Mouse (Mus musculus) liver, adult 2 months (tissue): ENCODE measurements around the gene Stat5b.

Source experiments
- CTCF ChIP-seq: fragments of 200-500 bp; IDR thresholded peaks from 2 replicates; pipeline ENCODE4 v1.5.1; 2011; ENCODE audit warnings: low read depth, low read length, control low read depth
- POLR2A ChIP-seq: fragments of 200-500 bp; IDR thresholded peaks from 2 replicates; pipeline ENCODE4 v1.6.1; 2011; ENCODE audit warnings: low read length, control low read depth; ENCODE audit not compliant: insufficient read depth; ENCODE audit errors: extremely low read depth

DNA sequence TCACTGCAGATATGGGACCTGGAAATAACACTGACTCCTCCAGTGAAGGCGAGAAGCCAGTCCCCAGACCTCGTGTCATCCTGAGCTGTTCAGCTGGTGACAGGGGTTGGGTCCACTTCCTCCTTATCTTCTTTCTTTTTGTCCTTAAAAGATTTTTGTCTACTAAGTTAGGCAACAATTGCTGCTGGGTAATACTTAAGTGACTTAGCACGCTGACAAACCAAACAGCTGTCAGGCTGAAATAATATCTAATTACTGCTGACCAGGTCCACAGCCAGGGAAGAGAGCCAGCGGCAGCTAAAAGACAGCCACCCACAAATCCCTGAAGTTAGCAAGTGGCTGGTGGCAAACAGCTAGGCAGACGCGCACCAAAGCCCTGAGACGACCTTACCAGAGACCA, 45.0 kb downstream of the Stat5b start:
- TF ChIP-seq POLR2A (no peak), CTCF (no peak)
